8 mouse cellular contexts compared by ENCODE assay signal in the genomic region with DNA sequence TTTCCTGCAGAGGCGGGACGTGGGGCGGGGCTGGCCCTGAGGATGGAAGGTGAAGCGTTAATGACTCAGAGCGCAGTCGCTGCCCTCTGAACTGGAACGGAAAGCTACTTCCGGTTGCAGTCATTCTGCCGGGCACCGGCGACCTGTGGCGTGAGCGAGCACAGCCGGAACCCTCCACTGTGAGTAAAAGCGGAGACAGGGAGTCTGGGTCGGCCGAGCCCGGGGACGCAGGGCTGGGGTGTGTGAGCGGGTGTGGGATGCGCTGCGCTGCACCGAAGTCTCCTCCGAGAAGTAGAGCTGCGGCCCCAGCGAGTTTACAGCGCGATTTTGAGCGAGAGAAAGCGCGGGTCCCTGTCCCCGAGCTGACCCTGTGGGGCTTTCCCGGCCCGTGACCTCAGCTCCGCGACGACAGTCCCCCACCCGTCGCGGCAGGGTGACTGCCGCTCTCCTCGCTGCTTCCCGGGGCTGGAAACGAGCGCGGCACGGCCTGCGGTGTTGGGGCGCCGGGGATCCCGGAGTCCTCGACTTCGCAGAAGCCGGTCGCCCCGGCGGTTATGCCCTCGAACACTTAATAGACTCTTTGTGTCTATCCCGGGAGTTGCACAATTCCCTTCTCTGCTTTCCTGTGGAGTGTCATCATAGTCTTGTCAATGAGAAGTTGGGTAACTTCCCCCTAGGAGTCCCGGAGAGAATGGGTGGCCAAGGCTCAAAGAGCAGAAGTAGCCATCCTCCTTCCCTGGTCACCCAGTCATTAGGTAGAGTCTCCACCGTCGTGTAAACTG. TPM values are rescaled to one million over a fixed set of nuclear protein-coding genes. Genes with fewer than 3 reads are reported as not detected.
DNase-seq lines count a peak whose midpoint lies in the region; ATAC-seq lines count a peak whose summit lies in the region.

No protein-coding gene starts in this region.

- H3K4me1 ChIP-seq in forebrain, embryonic 10.5 days = peaks cover 10% of the 10 kb centered on the region
- peaks cover 4% of the 10 kb centered on the region; the same call in 1 of the 2 replicates for H3K4me1 ChIP-seq in heart, embryonic 16.5 days (ENCODE audit: control insufficient read depth, insufficient read depth, low read length)
- H3K4me1 ChIP-seq in liver, embryonic 15.5 days (replicated peaks) = peaks cover 20% of the 10 kb centered on the region
- peaks cover 2% of the 10 kb centered on the region; the same call in 1 of the 2 replicates for H3K4me1 ChIP-seq in neural tube, embryonic 12.5 days

- peak overlapping the region; percentile 94 for H3K27ac ChIP-seq in forebrain, embryonic 10.5 days
- peak overlapping the region; percentile 90 for H3K27ac ChIP-seq in heart, embryonic 16.5 days (ENCODE audit: low read length)
- peak overlapping the region; percentile 93 for H3K27ac ChIP-seq in liver, embryonic 15.5 days (replicated peaks)
- H3K27ac ChIP-seq in neural tube, embryonic 12.5 days = peak overlapping the region; percentile 42

- WGBS in forebrain, embryonic 10.5 days = under 1% methylated on average over 62 of the region's 62 CpGs
- under 1% methylated on average over 62 of the region's 62 CpGs for WGBS in heart, embryonic 16.5 days
- WGBS in liver, embryonic 15.5 days (ENCODE audit: insufficient replicate concordance) = under 1% methylated on average over 62 of the region's 62 CpGs
- under 1% methylated on average over 62 of the region's 62 CpGs for WGBS in neural tube, embryonic 12.5 days

- peak overlapping the region; percentile 66 for H3K4me3 ChIP-seq in forebrain, embryonic 10.5 days
- peak overlapping the region; percentile 82 for H3K4me3 ChIP-seq in heart, embryonic 16.5 days (ENCODE audit: low read length)
- peak overlapping the region; percentile 92 for H3K4me3 ChIP-seq in liver, embryonic 15.5 days (replicated peaks)
- peak overlapping the region; percentile 78 for H3K4me3 ChIP-seq in neural tube, embryonic 12.5 days

- DNase-seq in c-Kit-negative CD71-positive TER-119-positive erythroid progenitor cells, embryonic 14.5 days (ENCODE audit: low read depth, low spot score) = peak; percentile 88
- DNase-seq in forebrain, embryonic 10.5 days (ENCODE audit: extremely low spot score, low spot score) = peak; percentile 94
- DNase-seq in kidney, postnatal 36 days = peak; percentile 95 to 97
- DNase-seq in telencephalon, adult 2 months (ENCODE audit: low read depth, low spot score) = peak; percentile 77

- no peaks in the 10 kb centered on the region for H3K9me3 ChIP-seq in forebrain, embryonic 10.5 days
- H3K9me3 ChIP-seq in heart, embryonic 16.5 days (replicated peaks; ENCODE audit: control insufficient read depth, low read length) = no peaks in the 10 kb centered on the region
- no peaks in the 10 kb centered on the region for H3K9me3 ChIP-seq in liver, embryonic 15.5 days (replicated peaks)
- no peaks in the 10 kb centered on the region for H3K9me3 ChIP-seq in neural tube, embryonic 12.5 days

- no peaks in the 10 kb centered on the region for H3K27me3 ChIP-seq in forebrain, embryonic 10.5 days (ENCODE audit: poor library complexity, severe bottlenecking)
- H3K27me3 ChIP-seq in heart, embryonic 16.5 days (ENCODE audit: control insufficient read depth, insufficient read depth, low read length) = no peaks in the 10 kb centered on the region
- no peaks in the 10 kb centered on the region for H3K27me3 ChIP-seq in liver, embryonic 15.5 days
- no peaks in the 10 kb centered on the region for H3K27me3 ChIP-seq in neural tube, embryonic 12.5 days (replicated peaks)

- H3K36me3 ChIP-seq in forebrain, embryonic 10.5 days (replicated peaks) = no peaks in the 10 kb centered on the region
- no peaks in the 10 kb centered on the region for H3K36me3 ChIP-seq in heart, embryonic 16.5 days (ENCODE audit: control insufficient read depth, insufficient read depth)
- no peaks in the 10 kb centered on the region; the same call in 1 of the 2 replicates for H3K36me3 ChIP-seq in liver, embryonic 15.5 days (replicated peaks)
- no peaks in the 10 kb centered on the region for H3K36me3 ChIP-seq in neural tube, embryonic 12.5 days

- ATAC-seq in CD4-positive, CD25-positive, alpha-beta regulatory T cell, adult 4 months = peak; percentile 81
- peak; percentile 95 for ATAC-seq in heart, embryonic 16.5 days (replicated peaks; ENCODE audit: extremely low read depth, insufficient read depth, low FRiP score)
- peak; percentile 93 for ATAC-seq in liver, embryonic 15.5 days (ENCODE audit: insufficient read depth)
- peak; percentile 97 for ATAC-seq in neural tube, embryonic 12.5 days (ENCODE audit: low FRiP score, low read depth)

- peak overlapping the region; percentile 91 for H3K9ac ChIP-seq in heart, embryonic 16.5 days (ENCODE audit: low read length)
- peak overlapping the region; percentile 95 for H3K9ac ChIP-seq in liver, embryonic 15.5 days
- peak overlapping the region; percentile 77 for H3K9ac ChIP-seq in neural tube, embryonic 12.5 days

- H3K4me2 ChIP-seq in heart, embryonic 16.5 days (ENCODE audit: low read depth, low read length) = peak overlapping the region; percentile 91
- peak overlapping the region; percentile 70 for H3K4me2 ChIP-seq in liver, embryonic 15.5 days
- peak overlapping the region; percentile 70 for H3K4me2 ChIP-seq in neural tube, embryonic 12.5 days (replicated peaks)

RNA-seq across cellular contexts. Expression of a gene that starts 14.8 kb away (rescaled TPM):
- 100 to 1,000 TPM; 244 to 260 TPM for polyA plus RNA-seq in CD4-positive, CD25-positive, alpha-beta regulatory T cell, adult 4 months (2017; shearing (Covaris generic))
- polyA plus RNA-seq in forebrain, embryonic 10.5 days (2016; fragmentation: Nextera tagmentation; extraction: Ambion mirVana) = 25.3 and 26.9 TPM in 2 replicates
- 22.1 and 29.0 TPM in 2 replicates for polyA plus RNA-seq in heart, embryonic 16.5 days (2015; fragmentation: Nextera tagmentation; extraction: Ambion mirVana)
- 19.6 and 20.5 TPM in 2 replicates for polyA plus RNA-seq in liver, embryonic 15.5 days (2015; fragmentation: Nextera tagmentation; extraction: Ambion mirVana)
- 26.2 and 29.8 TPM in 2 replicates for polyA plus RNA-seq in neural tube, embryonic 12.5 days (2016; fragmentation: Nextera tagmentation; extraction: Ambion mirVana)

Comparison
In these comparisons a context has a peak if more than half of its experiments do, and no peak if none do; other contexts are left out.
1. Peak in every context shown above with its lines: DNase-seq, ATAC-seq, H3K4me3 ChIP-seq and H3K27ac ChIP-seq.
2. H3K27ac ChIP-seq: peak in every context shown above with its lines; median percentile 94 in forebrain, embryonic 10.5 days; 93 in liver, embryonic 15.5 days; 90 in heart, embryonic 16.5 days; 42 in neural tube, embryonic 12.5 days.